Mouse (Mus musculus): ENCODE data around the gene Shoc2. TPM values are rescaled to one million over a fixed set of nuclear protein-coding genes. Genes with fewer than 3 reads are reported as not detected.

Gene Shoc2
- polyA plus RNA-seq, 1 experiment from 2014 or later = 31.7 TPM

DNA sequence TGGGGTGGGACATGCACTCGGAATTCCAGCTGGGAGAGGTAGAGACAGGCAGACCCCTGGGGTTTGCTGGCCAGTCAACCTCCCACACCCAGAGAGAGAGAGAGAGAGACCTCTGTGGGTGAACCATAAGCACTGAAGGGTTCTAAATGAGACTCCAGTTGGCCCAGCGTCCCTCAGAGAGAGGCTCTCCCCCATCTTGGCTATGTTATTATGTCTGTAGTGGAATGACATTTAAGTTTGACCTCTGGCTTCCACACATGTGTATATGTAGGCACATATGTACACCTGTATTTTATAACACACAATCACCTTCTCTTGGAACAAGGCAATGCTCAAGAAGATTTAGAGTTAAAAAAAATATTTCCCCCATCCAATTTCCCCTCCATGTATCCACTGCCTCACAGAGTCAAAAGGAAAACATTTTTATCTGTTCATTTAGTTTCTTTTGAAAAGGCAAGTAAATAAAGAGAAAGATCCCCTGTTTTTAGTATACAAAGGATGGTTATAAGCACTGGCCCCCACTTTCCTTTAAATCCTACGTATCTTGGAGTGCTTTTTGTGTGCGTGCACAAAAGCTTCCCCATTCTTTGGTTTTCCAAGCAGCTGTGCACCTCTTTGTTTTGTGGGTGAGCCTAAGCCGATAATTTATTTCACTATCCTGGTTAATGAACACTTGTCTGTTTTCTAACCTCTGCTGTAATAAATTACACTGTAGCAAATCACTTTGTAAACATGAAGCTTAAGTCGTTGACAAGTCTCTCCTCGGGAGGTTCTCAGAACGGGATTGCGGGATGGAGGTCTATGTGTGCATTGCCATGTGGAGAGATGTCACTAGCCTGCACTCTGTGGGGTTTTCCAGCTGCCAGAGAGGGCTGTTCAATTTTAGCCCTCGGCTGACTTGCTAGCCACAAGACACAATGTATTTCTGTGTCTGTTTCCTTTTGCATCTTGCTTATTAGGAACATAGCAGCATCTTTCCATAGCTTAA lies 132.6 kb downstream of the Shoc2 start:
- DNase-seq (ENCODE audit: low spot score) (no peak), ATAC-seq (ENCODE audit: low FRiP score, low TSS enrichment) (no peak)
- H3K9me3 ChIP-seq (ENCODE audit: control insufficient read depth, low read length) = no peaks in the 10 kb centered on the region
- no peaks in the 10 kb centered on the region for H3K36me3 ChIP-seq (ENCODE audit: control insufficient read depth, insufficient read depth, low read length)
- H3K4me3 ChIP-seq (ENCODE audit: low read depth, low read length) = no peak overlapping the region
- no peak overlapping the region for H3K9ac ChIP-seq (ENCODE audit: low read length)
- H3K4me1 ChIP-seq (replicated peaks; ENCODE audit: control insufficient read depth, insufficient read depth) = peaks cover 6% of the 10 kb centered on the region
- no peaks in the 10 kb centered on the region for H3K27me3 ChIP-seq (ENCODE audit: control insufficient read depth, insufficient read depth, low read length)
- no peak overlapping the region for H3K27ac ChIP-seq (replicated peaks)
- no peak overlapping the region for H3K4me2 ChIP-seq (replicated peaks; ENCODE audit: low read depth)
- TF ChIP-seq CTCF (IDR thresholded peaks at IDR 0.05; ENCODE audit: low read depth) (no peak), EP300 (optimal IDR thresholded peaks at IDR 0.05) (no peak)
- WGBS = 19% methylated on average over 10 of the region's 10 CpGs

GRCm38 (mm10) chr19:54081303-54081702 lies 137.2 kb downstream of the Shoc2 start:
- Histone ChIP-seq H3K27ac (replicated peaks) (no peak overlapping the region), H3K9ac (ENCODE audit: low read length) (no peak overlapping the region), H3K4me3 (ENCODE audit: low read depth, low read length) (no peak overlapping the region), H3K36me3 (ENCODE audit: control insufficient read depth, insufficient read depth, low read length) (no peaks in the 10 kb centered on the region), H3K4me1 (replicated peaks; ENCODE audit: control insufficient read depth, insufficient read depth) (no peaks in the 10 kb centered on the region), H3K27me3 (ENCODE audit: control insufficient read depth, insufficient read depth, low read length) (no peaks in the 10 kb centered on the region), H3K9me3 (ENCODE audit: control insufficient read depth, low read length) (no peaks in the 10 kb centered on the region), H3K4me2 (replicated peaks; ENCODE audit: low read depth) (no peak overlapping the region)
- DNase-seq (ENCODE audit: low spot score) (peak; percentile 31), ATAC-seq (ENCODE audit: low FRiP score, low TSS enrichment) (peak; percentile 65; the same call in 1 of the 2 replicates)
- no peak for TF ChIP-seq EP300 (optimal IDR thresholded peaks at IDR 0.05)
- no peak for TF ChIP-seq CTCF (IDR thresholded peaks at IDR 0.05; ENCODE audit: low read depth)
- 55% methylated on average over 9 of the region's 9 CpGs for WGBS

- no peaks in the 10 kb centered on the region for H3K36me3 ChIP-seq (ENCODE audit: control insufficient read depth, insufficient read depth, low read length)
- no peak overlapping the region for H3K4me3 ChIP-seq (ENCODE audit: low read depth, low read length)
- no peaks in the 10 kb centered on the region for H3K9me3 ChIP-seq (ENCODE audit: control insufficient read depth, low read length)
- no peak overlapping the region for H3K9ac ChIP-seq (ENCODE audit: low read length)
- no peak overlapping the region for H3K4me2 ChIP-seq (replicated peaks; ENCODE audit: low read depth)
- DNase-seq (ENCODE audit: low spot score) = no peak
- no peaks in the 10 kb centered on the region for H3K4me1 ChIP-seq (replicated peaks; ENCODE audit: control insufficient read depth, insufficient read depth)
- no peak for TF ChIP-seq CTCF (IDR thresholded peaks at IDR 0.05; ENCODE audit: low read depth)
- no peak for TF ChIP-seq EP300 (optimal IDR thresholded peaks at IDR 0.05)
- WGBS = 84% methylated on average over 9 of the region's 9 CpGs
- H3K27ac ChIP-seq (replicated peaks) = no peak overlapping the region
- no peaks in the 10 kb centered on the region for H3K27me3 ChIP-seq (ENCODE audit: control insufficient read depth, insufficient read depth, low read length)
- ATAC-seq (ENCODE audit: low FRiP score, low TSS enrichment) = no peak
These were observed 137.6 kb downstream of the Shoc2 start for GRCm38 (mm10) chr19:54081716-54082165.

Other genes starting within 250 kb of the Shoc2 start
- 204 and 217 TPM in 2 replicates for gene Pdcd4, start 52.1 kb upstream of the Shoc2 start, polyA plus RNA-seq (2015; fragmentation: Nextera tagmentation; extraction: Ambion mirVana)
- 48.7 and 52.8 TPM in 2 replicates for gene Bbip1, start 321 bp downstream of the Shoc2 start, polyA plus RNA-seq (2015; fragmentation: Nextera tagmentation; extraction: Ambion mirVana)
- 0.16 and 0.18 TPM in 2 replicates for gene Adra2a, start 99.8 kb downstream of the Shoc2 start, polyA plus RNA-seq (2015; fragmentation: Nextera tagmentation; extraction: Ambion mirVana)